Mouse (Mus musculus): ENCODE measurements around the gene Rnf217. TPM values are rescaled to one million over a fixed set of nuclear protein-coding genes. Genes with fewer than 3 reads are reported as not detected.

Gene Rnf217
- total RNA-seq, 4 experiments from 2014 or later, result 8.5 to 9.4 (median 9.1) TPM

GRCm38 (mm10) chr10:31494296-31494695 lies 114.7 kb downstream of the Rnf217 start:
- DNase-seq, result no peak

- DNase-seq, result no peak
Measured at GRCm38 (mm10) chr10:31467043-31467898, 141.7 kb downstream of the Rnf217 start.

GRCm38 (mm10) chr10:31465840-31466541 lies 143.0 kb downstream of the Rnf217 start:
- DNase-seq, result no peak

GRCm38 (mm10) chr10:31465424-31465823 lies 143.6 kb downstream of the Rnf217 start:
- no peak for DNase-seq

- no peak for DNase-seq
Measured at GRCm38 (mm10) chr10:31463044-31463443, 145.9 kb downstream of the Rnf217 start.

DNA sequence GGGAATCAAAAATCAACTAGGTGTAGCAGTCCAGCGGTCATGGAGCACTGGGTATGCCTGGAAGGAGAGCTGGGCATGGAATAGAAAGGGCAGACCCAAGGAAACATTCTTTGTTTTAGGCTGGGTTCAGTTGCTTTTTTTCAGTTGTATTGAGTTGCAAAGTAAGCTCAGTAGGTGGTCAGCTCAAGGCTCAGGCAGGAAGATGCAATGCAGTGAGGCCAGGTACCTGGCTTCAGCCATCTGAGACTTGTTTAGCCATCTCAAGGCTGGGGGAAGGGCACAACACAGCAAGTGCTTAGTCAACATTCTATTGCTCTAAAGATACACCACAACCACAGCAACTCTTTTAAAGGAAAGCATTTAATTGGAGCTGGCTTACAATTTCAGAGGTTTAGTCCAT lies 152.2 kb downstream of the Rnf217 start:
- no peak for DNase-seq

DNA sequence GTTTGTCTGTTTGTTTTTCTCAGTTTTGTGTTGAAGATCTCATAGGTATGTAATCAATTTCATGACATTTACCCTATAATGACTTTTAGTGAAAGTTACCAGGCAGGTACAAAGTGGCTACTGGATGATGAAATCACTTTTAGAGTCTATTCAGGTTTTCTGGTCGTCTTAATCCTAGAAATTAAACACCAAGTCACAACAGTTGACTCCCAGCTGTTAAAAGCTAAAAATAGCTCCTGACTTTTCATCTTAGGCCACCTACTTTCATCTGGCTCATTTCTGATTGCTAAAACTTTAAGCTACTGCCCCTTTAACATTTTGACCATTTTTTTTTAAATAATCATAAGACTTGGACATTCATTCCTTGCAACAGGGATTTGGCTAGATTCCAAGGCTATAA lies 161.9 kb downstream of the Rnf217 start:
- DNase-seq, result no peak

DNA sequence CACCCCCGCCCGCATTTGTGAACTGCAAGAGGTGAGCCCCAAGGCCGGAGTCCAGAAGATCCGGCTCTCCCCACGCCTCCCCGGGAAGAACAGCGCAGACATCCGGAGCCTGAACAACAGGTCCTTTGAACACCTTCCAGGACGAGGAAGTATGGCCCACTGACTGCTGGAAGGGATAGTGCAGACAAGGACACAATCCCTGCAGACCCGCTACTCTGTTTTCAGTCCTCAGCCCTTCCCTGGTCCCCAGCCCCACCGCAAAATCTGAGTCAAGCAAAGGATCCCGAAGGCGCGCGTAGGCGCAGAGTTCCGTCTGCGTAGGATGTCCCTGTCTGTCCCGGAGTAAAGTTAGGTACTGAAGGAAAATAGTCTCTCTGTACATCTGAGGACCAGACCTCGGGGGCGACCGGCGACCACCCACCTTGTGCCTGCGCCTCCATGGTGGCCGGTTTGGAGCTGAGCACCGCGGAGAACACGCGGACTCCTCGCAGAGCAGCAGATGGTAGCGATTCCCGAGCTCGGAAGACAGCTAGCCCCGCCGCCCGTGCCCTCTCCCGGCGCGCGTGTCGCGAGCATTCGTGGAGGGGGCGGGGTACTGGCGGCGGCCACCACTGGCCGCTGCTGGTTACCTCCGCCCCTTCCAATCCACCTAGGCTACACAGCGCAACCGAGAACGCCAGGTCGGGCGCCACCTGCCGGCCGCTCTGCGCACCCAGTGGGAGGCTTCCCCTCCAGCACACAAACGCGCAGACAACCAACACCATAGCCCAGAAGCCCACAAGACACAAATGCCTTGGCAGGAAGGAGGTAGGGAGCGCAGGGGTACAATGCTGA lies 163.5 kb downstream of the Rnf217 start, which contains the start of gene Tpd52l1:
TSS of gene Tpd52l1 (minus strand) at position 668 of the 834 bp plus-strand sequence.
- peak; percentile 87 for DNase-seq

GRCm38 (mm10) chr10:31444206-31444605 lies 164.8 kb downstream of the Rnf217 start:
- no peak for DNase-seq

Other genes starting within 250 kb of the Rnf217 start
- 10 to 100 TPM; 46.2 to 55.3 (median 50.9) TPM for gene Tpd52l1, start 163.2 kb downstream of the Rnf217 start, total RNA-seq (2022)

Measured in adrenal gland, adult 8-10 months (tissue).